Mouse (Mus musculus) kidney, embryonic 16.5 days (tissue): ENCODE measurements around the gene Tacc2. TPM values are rescaled to one million over a fixed set of nuclear protein-coding genes. Genes with fewer than 3 reads are reported as not detected.

ENCODE experiments used
- ATAC-seq: fragments of 200-750 bp; cut with Nextera tagmentation; 2 replicates; pipeline ENCODE4 v1.8.0; 2017; ENCODE audit warnings: moderate TSS enrichment; ENCODE audit not compliant: low FRiP score, low TSS enrichment
- H3K27ac ChIP-seq: fragments of 300-500 bp; sonication (generic); 2 replicates; pipeline ENCODE4 v1.5.1; 2014; ENCODE audit warnings: low read length
- H3K27me3 ChIP-seq: fragments of 300-500 bp; sonication (generic); 2 replicates; pipeline ENCODE4 v1.6.1; 2014; ENCODE audit warnings: low read length, control low read depth, mixed read lengths; ENCODE audit not compliant: insufficient read depth
- H3K36me3 ChIP-seq: fragments of 300-500 bp; sonication (generic); 2 replicates; pipeline ENCODE4 v1.6.1; 2014; ENCODE audit warnings: low read length, control low read depth, mixed read lengths; ENCODE audit not compliant: insufficient read depth
- H3K4me1 ChIP-seq: fragments of 300-500 bp; sonication (generic); 2 replicates; pipeline ENCODE4 v1.6.1; 2014; ENCODE audit warnings: low read length, control low read depth, mixed read lengths; ENCODE audit not compliant: insufficient read depth
- H3K4me2 ChIP-seq: fragments of 300-500 bp; sonication (generic); replicated peaks from 2 replicates; pipeline ENCODE4 v1.6.1; 2014; ENCODE audit warnings: low read depth, low read length
- H3K4me3 ChIP-seq: fragments of 300-500 bp; sonication (generic); 2 replicates; pipeline ENCODE4 v1.5.1; 2014; ENCODE audit warnings: mild to moderate bottlenecking, low read length
- H3K9ac ChIP-seq: fragments of 300-500 bp; sonication (generic); replicated peaks from 2 replicates; pipeline ENCODE4 v1.6.1; 2014; ENCODE audit warnings: low read length
- H3K9me3 ChIP-seq: fragments of 300-500 bp; sonication (generic); 2 replicates; pipeline ENCODE4 v1.6.1; 2016; ENCODE audit warnings: low read length, control low read depth
- WGBS: fragments of 180-500 bp; shearing (Covaris S2); extraction: QIAGEN DNeasy Blood & Tissue Kit; methylation state at CpG from one replicate; pipeline ENCODE4 v1.1.7; 2014; 5-methylcytosine and 5-hydroxymethylcytosine counted together
- polyA plus RNA-seq: library from polyadenylated mRNA; unstranded; fragments of >200 nt; fragmentation: Nextera tagmentation; extraction: Ambion mirVana; gene quantifications from 2 replicates; pipeline ENCODE4 v1.2.1, GENCODE M21; 2015

The Tacc2 gene
- polyA plus RNA-seq, 1 experiment from 2014 or later = 31.3 TPM

DNA sequence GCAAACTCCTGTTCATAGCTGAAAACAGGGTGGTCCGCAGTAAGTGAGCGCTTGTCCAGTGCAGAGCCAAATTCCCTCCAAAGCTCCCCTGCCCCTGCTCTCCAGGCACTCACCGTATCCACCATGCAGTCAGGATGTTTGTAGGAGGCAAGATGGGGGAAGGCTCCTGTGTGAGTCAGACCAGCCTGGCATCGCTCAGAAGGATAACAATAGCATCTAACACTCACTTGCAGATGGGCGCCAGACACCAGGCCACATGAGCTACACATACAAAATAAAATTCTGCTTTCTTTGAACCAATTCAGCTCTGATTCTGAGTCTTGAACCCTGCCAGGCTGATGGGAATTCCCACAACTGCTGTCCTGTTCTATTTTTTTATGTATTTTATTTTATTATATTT lies 26.3 kb downstream of the Tacc2 start:
- no peak overlapping the region for H3K27ac ChIP-seq
- no peaks in the 10 kb centered on the region for H3K36me3 ChIP-seq
- no peak overlapping the region for H3K4me2 ChIP-seq
- H3K4me3 ChIP-seq = no peak overlapping the region
- WGBS = 85% methylated on average over 5 of the region's 5 CpGs
- no peak for ATAC-seq
- H3K9me3 ChIP-seq = no peaks in the 10 kb centered on the region
- no peak overlapping the region for H3K9ac ChIP-seq
- H3K27me3 ChIP-seq = no peaks in the 10 kb centered on the region
- H3K4me1 ChIP-seq = no peaks in the 10 kb centered on the region; the same call in 1 of the 2 replicates

DNA sequence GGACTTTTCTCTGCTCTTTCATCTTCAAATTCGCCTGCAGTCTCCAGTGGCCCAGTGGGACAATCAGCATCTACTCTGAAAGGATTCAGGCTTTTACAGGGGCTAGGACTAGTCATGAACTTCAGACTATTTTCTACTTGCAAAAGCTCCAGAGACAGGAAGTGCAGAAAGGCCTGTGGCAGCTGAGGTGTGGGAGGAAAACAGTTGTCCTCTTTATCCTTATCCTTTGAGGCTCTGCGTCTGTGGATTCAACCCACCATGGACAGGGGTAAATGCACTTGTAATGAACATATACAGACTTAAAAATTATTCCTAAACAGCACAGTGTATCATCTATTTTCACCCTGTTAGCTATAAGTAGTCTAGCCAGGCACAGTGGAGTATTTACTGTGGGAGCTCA lies 27.2 kb downstream of the Tacc2 start:
- Histone ChIP-seq H3K9me3 (no peaks in the 10 kb centered on the region), H3K4me1 (no peaks in the 10 kb centered on the region; the same call in 1 of the 2 replicates), H3K27ac (no peak overlapping the region), H3K4me2 (no peak overlapping the region), H3K9ac (no peak overlapping the region), H3K27me3 (peaks cover 4% of the 10 kb centered on the region; the same call in 1 of the 2 replicates), H3K4me3 (no peak overlapping the region), H3K36me3 (no peaks in the 10 kb centered on the region)
- 61% methylated on average over 2 of the region's 2 CpGs for WGBS
- ATAC-seq = no peak

DNA sequence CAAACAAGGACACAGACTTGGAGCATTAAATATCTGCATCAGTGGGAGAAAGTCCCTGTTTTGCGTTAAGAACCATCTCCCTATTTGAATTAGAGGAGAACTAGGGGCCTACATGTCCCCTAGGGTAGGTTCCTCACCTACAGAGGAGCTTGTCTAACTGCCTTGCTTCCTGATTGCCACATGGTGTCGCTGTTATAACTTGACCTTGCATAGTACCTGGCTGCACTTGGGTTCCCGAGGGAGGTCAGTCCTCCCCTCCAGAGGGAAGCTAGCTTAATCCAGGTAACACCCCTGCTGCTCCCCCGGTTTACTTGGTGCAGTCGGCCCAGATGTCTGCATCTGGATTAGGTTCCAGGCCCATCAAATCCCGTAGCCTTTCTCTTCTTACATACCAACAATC lies 27.9 kb downstream of the Tacc2 start:
- Histone ChIP-seq H3K9ac (no peak overlapping the region), H3K27me3 (peaks cover 5% of the 10 kb centered on the region; the same call in 1 of the 2 replicates), H3K9me3 (no peaks in the 10 kb centered on the region), H3K27ac (no peak overlapping the region), H3K4me3 (no peak overlapping the region), H3K4me2 (no peak overlapping the region), H3K36me3 (no peaks in the 10 kb centered on the region), H3K4me1 (no peaks in the 10 kb centered on the region; the same call in 1 of the 2 replicates)
- ATAC-seq = no peak
- WGBS = 31% methylated on average over 6 of the region's 6 CpGs

DNA sequence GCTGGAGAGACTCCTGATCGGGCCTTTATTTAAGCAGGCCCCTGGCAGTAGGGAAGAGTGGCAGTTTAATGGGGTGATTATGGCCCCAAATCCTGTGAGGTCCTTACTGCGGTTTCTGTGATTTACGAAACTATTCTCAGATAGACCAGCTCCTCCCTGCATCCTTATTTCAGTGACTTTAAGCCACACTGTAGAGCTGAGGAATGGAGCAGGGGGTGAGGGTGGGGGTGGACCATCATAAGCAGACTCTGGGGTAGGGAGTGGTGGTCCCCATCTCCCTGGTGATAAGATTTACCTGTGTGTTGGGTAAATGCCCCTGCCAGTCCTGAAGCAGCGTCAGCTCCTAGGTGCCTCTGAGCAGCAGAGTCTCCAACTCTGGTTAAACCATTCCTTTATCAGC lies 29.7 kb downstream of the Tacc2 start:
- Histone ChIP-seq H3K4me1 (no peaks in the 10 kb centered on the region; the same call in 1 of the 2 replicates), H3K4me2 (no peak overlapping the region), H3K9me3 (no peaks in the 10 kb centered on the region), H3K27ac (no peak overlapping the region), H3K27me3 (peaks cover 5% of the 10 kb centered on the region; the same call in 1 of the 2 replicates), H3K36me3 (no peaks in the 10 kb centered on the region), H3K9ac (no peak overlapping the region), H3K4me3 (no peak overlapping the region)
- WGBS = 47% methylated on average over 4 of the region's 4 CpGs
- peak; percentile 27; the same call in 1 of the 2 replicates for ATAC-seq

DNA sequence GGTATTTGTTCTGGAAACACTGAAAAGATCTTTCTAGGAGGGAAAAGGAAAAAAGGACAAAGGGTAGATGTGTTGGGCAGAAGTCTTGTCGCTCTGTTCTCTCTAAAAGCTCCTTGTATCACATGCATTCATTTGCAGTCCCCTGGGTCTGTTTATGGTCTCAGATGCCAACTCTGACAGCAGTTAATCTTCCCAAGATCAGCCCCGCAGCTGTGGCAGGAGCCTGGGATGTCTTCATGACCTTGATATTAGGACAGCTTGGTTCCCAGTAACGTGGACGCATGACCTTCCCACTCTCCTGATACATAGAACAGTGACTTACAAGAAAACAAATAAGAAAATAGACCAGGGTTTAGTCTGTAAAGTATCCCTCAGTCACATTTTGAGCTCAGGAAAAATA lies 36.7 kb downstream of the Tacc2 start:
- H3K9me3 ChIP-seq = no peaks in the 10 kb centered on the region
- no peak overlapping the region for H3K9ac ChIP-seq
- peaks cover 5% of the 10 kb centered on the region; the same call in 1 of the 2 replicates for H3K27me3 ChIP-seq
- H3K36me3 ChIP-seq = no peaks in the 10 kb centered on the region
- WGBS = 42% methylated on average over 4 of the region's 4 CpGs
- H3K4me3 ChIP-seq = no peak overlapping the region
- no peak for ATAC-seq
- no peak overlapping the region for H3K27ac ChIP-seq
- H3K4me2 ChIP-seq = no peak overlapping the region
- H3K4me1 ChIP-seq = no peaks in the 10 kb centered on the region

DNA sequence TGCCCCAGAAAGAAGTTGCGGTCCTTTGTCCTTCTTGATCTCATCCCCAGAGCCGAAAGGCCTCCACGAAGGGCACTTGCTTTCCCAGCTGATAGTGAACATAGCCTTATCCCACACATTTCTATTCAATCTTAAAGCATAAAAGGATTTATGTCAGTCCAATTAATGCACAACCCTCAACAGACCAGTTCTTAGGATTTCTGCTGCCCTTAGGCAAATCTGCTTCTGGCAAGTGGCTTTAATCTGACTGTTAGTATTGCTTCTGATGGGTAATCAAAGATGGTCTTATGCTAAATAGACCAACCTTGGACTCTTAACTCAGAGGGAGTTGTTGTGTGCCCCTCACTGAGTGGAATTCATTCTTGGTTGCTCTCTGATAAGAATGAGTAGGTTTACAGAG lies 40.4 kb downstream of the Tacc2 start:
- no peaks in the 10 kb centered on the region for H3K9me3 ChIP-seq
- H3K4me3 ChIP-seq = no peak overlapping the region
- H3K4me2 ChIP-seq = no peak overlapping the region
- WGBS = 93% methylated on average over 3 of the region's 3 CpGs
- ATAC-seq = no peak
- H3K36me3 ChIP-seq = no peaks in the 10 kb centered on the region
- no peaks in the 10 kb centered on the region for H3K27me3 ChIP-seq
- H3K9ac ChIP-seq = no peak overlapping the region
- no peak overlapping the region for H3K27ac ChIP-seq
- peaks cover 4% of the 10 kb centered on the region; the same call in 1 of the 2 replicates for H3K4me1 ChIP-seq

DNA sequence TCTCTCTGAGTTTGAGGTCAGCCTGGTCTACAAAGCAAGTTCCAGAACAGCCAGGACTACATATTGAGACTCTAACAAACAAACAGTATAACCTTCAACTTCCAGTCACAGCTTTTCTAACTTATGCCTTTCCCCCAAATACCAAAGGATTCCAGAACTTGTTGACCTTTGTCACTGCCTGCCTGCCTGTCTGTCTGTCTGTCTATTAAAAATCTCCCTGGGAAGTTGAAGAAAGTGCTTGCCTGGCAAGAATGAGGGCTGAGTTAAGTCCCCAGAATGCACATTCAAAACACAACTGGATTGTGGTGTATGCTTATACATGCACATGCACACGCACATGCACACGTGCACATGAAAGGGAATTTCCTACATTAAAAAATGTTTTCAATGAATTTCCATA lies 43.8 kb downstream of the Tacc2 start:
- Histone ChIP-seq H3K4me3 (no peak overlapping the region), H3K27me3 (no peaks in the 10 kb centered on the region), H3K9ac (no peak overlapping the region), H3K36me3 (no peaks in the 10 kb centered on the region), H3K4me1 (peaks cover 4% of the 10 kb centered on the region; the same call in 1 of the 2 replicates), H3K9me3 (no peaks in the 10 kb centered on the region), H3K4me2 (no peak overlapping the region), H3K27ac (no peak overlapping the region)
- WGBS = 95% methylated on average over 2 of the region's 2 CpGs
- no peak for ATAC-seq

DNA sequence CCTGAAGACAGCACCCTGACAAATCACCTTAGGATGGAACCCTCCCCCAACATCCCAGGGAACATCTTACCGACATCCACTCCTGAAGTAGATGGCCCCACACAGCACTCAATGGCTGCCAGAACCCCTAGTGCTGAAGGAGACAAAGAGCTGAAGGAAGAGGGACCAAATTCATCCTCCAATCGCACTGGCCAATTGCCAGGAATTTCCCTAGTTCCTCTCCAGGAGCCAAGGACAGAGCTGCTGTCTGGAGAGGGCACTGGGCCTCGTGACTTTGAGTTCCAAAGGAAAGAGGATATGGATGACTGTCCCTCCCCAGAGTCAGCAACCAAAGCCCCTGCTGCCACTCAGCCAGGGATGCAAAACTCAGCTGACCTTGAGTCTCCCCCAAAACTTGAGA lies 44.7 kb downstream of the Tacc2 start:
- peaks cover 4% of the 10 kb centered on the region; the same call in 1 of the 2 replicates for H3K4me1 ChIP-seq
- no peak overlapping the region for H3K4me3 ChIP-seq
- no peaks in the 10 kb centered on the region for H3K36me3 ChIP-seq
- H3K9ac ChIP-seq = no peak overlapping the region
- H3K4me2 ChIP-seq = no peak overlapping the region
- no peaks in the 10 kb centered on the region for H3K9me3 ChIP-seq
- 52% methylated on average over 3 of the region's 3 CpGs for WGBS
- H3K27me3 ChIP-seq = no peaks in the 10 kb centered on the region
- no peak for ATAC-seq
- no peak overlapping the region for H3K27ac ChIP-seq

DNA sequence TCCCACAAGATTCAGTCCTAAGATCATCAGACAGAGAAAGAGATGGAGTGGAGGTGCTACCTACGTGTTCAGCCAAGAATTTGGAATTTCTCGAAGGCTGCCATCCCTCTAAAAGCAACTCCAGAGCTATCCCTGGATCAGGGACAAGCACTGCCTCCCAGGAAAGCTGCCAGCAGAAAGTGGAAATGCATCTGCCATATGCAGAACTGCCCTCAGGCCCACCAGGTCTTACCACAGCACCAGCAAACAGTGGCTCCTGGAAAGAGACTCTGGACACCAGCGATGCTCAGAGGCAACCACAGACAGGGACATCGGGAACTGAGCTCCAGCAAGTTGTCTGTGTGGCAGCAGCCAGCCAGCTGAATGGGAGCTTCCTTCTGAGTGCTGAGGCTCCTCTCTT lies 45.1 kb downstream of the Tacc2 start:
- no peak for ATAC-seq
- peaks cover 4% of the 10 kb centered on the region; the same call in 1 of the 2 replicates for H3K4me1 ChIP-seq
- H3K9ac ChIP-seq = no peak overlapping the region
- no peak overlapping the region for H3K4me2 ChIP-seq
- H3K27me3 ChIP-seq = no peaks in the 10 kb centered on the region
- H3K27ac ChIP-seq = no peak overlapping the region
- no peaks in the 10 kb centered on the region for H3K9me3 ChIP-seq
- 85% methylated on average over 4 of the region's 4 CpGs for WGBS
- no peak overlapping the region for H3K4me3 ChIP-seq
- no peaks in the 10 kb centered on the region for H3K36me3 ChIP-seq

DNA sequence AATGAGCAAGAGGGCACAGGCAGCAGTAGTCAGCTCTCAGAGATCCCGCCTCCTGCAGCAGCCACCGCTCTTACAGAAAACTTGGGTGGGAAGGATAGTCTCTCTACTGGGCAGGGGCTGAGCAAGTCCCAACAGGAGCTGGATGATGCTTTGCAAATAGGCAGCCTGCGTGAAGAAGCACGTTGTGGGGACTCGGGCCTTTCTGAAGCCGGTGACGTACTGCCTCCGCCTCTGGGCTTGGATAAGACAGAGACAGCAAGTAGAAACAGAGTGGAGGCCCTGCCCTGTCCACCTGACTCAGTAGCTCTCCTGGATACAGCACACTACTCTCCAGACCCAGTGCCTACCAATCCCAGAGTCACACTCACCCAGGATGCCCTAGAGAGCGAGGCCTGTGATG lies 47.1 kb downstream of the Tacc2 start:
- H3K4me2 ChIP-seq = no peak overlapping the region
- H3K9ac ChIP-seq = no peak overlapping the region
- no peaks in the 10 kb centered on the region for H3K27me3 ChIP-seq
- no peak overlapping the region for H3K27ac ChIP-seq
- ATAC-seq = no peak
- no peaks in the 10 kb centered on the region for H3K36me3 ChIP-seq
- H3K9me3 ChIP-seq = no peaks in the 10 kb centered on the region
- WGBS = 90% methylated on average over 9 of the region's 9 CpGs
- H3K4me3 ChIP-seq = no peak overlapping the region
- peaks cover 4% of the 10 kb centered on the region; the same call in 1 of the 2 replicates for H3K4me1 ChIP-seq
